Mouse (Mus musculus) adrenal gland, postnatal 25 days (tissue): Measurements from ENCODE around the gene Runx2. TPM values are rescaled to one million over a fixed set of nuclear protein-coding genes. Genes with fewer than 3 reads are reported as not detected.

Source experiments
- DNase-seq: peaks from one replicate; pipeline ENCODE4 v3.0.0; 2021; ENCODE audit warnings: mixed read lengths
- total RNA-seq: library from RNA; stranded (reverse); gene quantifications from 2 replicates; pipeline ENCODE4 v1.2.3, GENCODE M21; 2021

Runx2 gene
- total RNA-seq, 1 experiment from 2014 or later: 60.4 TPM

- DNase-seq: no peak
These were observed 354.4 kb downstream of the Runx2 start for GRCm38 (mm10) chr17:44460156-44460555.

GRCm38 (mm10) chr17:44459029-44459428, 355.6 kb downstream of the Runx2 start:
- no peak for DNase-seq

- DNase-seq: no peak
These were observed 357.9 kb downstream of the Runx2 start for GRCm38 (mm10) chr17:44456696-44457095.

GRCm38 (mm10) chr17:44455681-44456600, 358.7 kb downstream of the Runx2 start:
- peak; percentile 66 for DNase-seq

GRCm38 (mm10) chr17:44449915-44450471, 364.6 kb downstream of the Runx2 start:
- DNase-seq: no peak

Other genes starting within 250 kb of the Runx2 start
- 25.9 and 26.1 TPM in 2 replicates for gene Supt3, start 37.6 kb downstream of the Runx2 start, total RNA-seq